Mouse (Mus musculus) bone marrow macrophage, adult 2 months (primary cell): ENCODE measurements around the gene Cpped1. TPM values are rescaled to one million over a fixed set of nuclear protein-coding genes. Genes with fewer than 3 reads are reported as not detected.

ENCODE experiments used
- H3K27ac ChIP-seq: 2 replicates; pipeline ENCODE4 v1.5.1; 2012; ENCODE audit warnings: low read depth, low read length; ENCODE audit not compliant: insufficient read depth
- H3K4me1 ChIP-seq: 2 replicates; pipeline ENCODE4 v1.6.1; 2012; ENCODE audit warnings: low read length; ENCODE audit not compliant: control insufficient read depth, insufficient read depth
- H3K4me3 ChIP-seq: 2 replicates; pipeline ENCODE4 v1.5.1; 2012; ENCODE audit warnings: mild to moderate bottlenecking, low read length, moderate library complexity; ENCODE audit not compliant: insufficient read depth
- CTCF ChIP-seq: IDR thresholded peaks from 2 replicates; pipeline ENCODE4 v1.5.1; 2012; ENCODE audit warnings: low read depth, mild to moderate bottlenecking, low read length, moderate library complexity
- POLR2A ChIP-seq: IDR thresholded peaks from 2 replicates; pipeline ENCODE4 v1.6.1; 2012; ENCODE audit warnings: mild to moderate bottlenecking, low read depth, low read length, borderline replicate concordance
- polyA plus RNA-seq: library from polyadenylated mRNA; stranded (reverse); fragments of >200 nt; gene quantifications from 2 replicates; pipeline ENCODE4 v1.2.4, GENCODE M21; 2012; ENCODE audit not compliant: missing spikeins, insufficient read depth, insufficient read length

The Cpped1 gene
- polyA plus RNA-seq, 1 experiment = 20.7 TPM

- H3K27ac ChIP-seq = no peak overlapping the region
- H3K4me3 ChIP-seq = no peak overlapping the region
- H3K4me1 ChIP-seq = peaks cover 2% of the 10 kb centered on the region
- no peak for TF ChIP-seq CTCF
- no peak for TF ChIP-seq POLR2A
These were observed 14.4 kb downstream of the Cpped1 start for GRCm38 (mm10) chr16:11894877-11895276.

- H3K27ac ChIP-seq = no peak overlapping the region
- H3K4me1 ChIP-seq = no peaks in the 10 kb centered on the region
- H3K4me3 ChIP-seq = no peak overlapping the region
- TF ChIP-seq CTCF (no peak), POLR2A (no peak)
These were observed 19.1 kb downstream of the Cpped1 start for GRCm38 (mm10) chr16:11890186-11890585.

- Histone ChIP-seq H3K4me1 (no peaks in the 10 kb centered on the region), H3K4me3 (no peak overlapping the region), H3K27ac (no peak overlapping the region)
- no peak for TF ChIP-seq POLR2A
- TF ChIP-seq CTCF = no peak
These were observed 19.5 kb downstream of the Cpped1 start for GRCm38 (mm10) chr16:11889741-11890140.

- TF ChIP-seq POLR2A = no peak
- no peak for TF ChIP-seq CTCF
- Histone ChIP-seq H3K4me3 (no peak overlapping the region), H3K27ac (no peak overlapping the region), H3K4me1 (peaks cover 3% of the 10 kb centered on the region)
These were observed 27.4 kb downstream of the Cpped1 start for GRCm38 (mm10) chr16:11881795-11882194.

- Histone ChIP-seq H3K27ac (no peak overlapping the region), H3K4me3 (no peak overlapping the region), H3K4me1 (peaks cover 14% of the 10 kb centered on the region)
- TF ChIP-seq POLR2A = no peak
- no peak for TF ChIP-seq CTCF
These were observed 28.8 kb downstream of the Cpped1 start for GRCm38 (mm10) chr16:11880461-11880860.

- no peak overlapping the region for H3K27ac ChIP-seq
- H3K4me3 ChIP-seq = no peak overlapping the region
These were observed 30.0 kb downstream of the Cpped1 start for GRCm38 (mm10) chr16:11879196-11879595.

GRCm38 (mm10) chr16:11875227-11875626, 34.0 kb downstream of the Cpped1 start:
- Histone ChIP-seq H3K4me1 (peaks cover 42% of the 10 kb centered on the region), H3K27ac (peak overlapping the region; percentile 67), H3K4me3 (no peak overlapping the region)
- no peak for TF ChIP-seq CTCF
- TF ChIP-seq POLR2A = no peak

More at GRCm38 (mm10) chr16:11879196-11879595, 30.0 kb downstream of the Cpped1 start:
- no peak for TF ChIP-seq POLR2A
- peaks cover 24% of the 10 kb centered on the region for H3K4me1 ChIP-seq

GRCm38 (mm10) chr16:11873292-11873691, 36.0 kb downstream of the Cpped1 start:
- H3K27ac ChIP-seq = no peak overlapping the region
- no peak overlapping the region for H3K4me3 ChIP-seq
- no peak for TF ChIP-seq POLR2A
- TF ChIP-seq CTCF = no peak
- H3K4me1 ChIP-seq = peaks cover 42% of the 10 kb centered on the region

- Histone ChIP-seq H3K4me3 (no peak overlapping the region), H3K27ac (no peak overlapping the region), H3K4me1 (peaks cover 14% of the 10 kb centered on the region)
- no peak for TF ChIP-seq POLR2A
- TF ChIP-seq CTCF = no peak
These were observed 40.8 kb downstream of the Cpped1 start for GRCm38 (mm10) chr16:11868486-11868885.

- Histone ChIP-seq H3K4me3 (no peak overlapping the region), H3K4me1 (peaks cover 15% of the 10 kb centered on the region)
- no peak for TF ChIP-seq POLR2A
- TF ChIP-seq CTCF = no peak
These were observed 56.3 kb downstream of the Cpped1 start for GRCm38 (mm10) chr16:11852716-11853605.

More at GRCm38 (mm10) chr16:11852716-11853605, 56.3 kb downstream of the Cpped1 start:
- no peak overlapping the region for H3K27ac ChIP-seq
